Mouse (Mus musculus): ENCODE data around the gene Zfp92. TPM values are rescaled to one million over a fixed set of nuclear protein-coding genes. Genes with fewer than 3 reads are reported as not detected.

Zfp92 gene
- polyA plus RNA-seq, 1 experiment from 2014 or later, result 0.19 TPM

DNA sequence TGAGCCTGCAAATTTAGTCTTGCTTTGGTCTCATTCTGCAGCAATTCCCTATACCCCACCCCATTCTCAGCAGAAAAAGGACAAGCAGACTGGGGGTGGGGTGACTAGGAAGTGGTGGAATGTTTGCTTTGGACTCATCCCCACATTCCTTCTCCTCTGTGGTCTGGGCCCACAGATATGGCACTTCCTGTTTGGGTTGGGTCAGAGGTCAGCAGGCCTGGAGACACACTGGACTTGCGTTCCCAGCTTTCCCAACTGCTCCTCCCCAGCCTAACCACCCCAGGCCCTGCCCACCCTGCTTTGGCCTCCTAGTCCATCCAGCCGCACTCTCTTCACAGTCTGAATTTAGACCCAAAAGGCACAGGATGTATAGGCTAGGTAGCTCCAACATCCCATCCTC lies 65.7 kb downstream of the Zfp92 start:
- no peaks in the 10 kb centered on the region for H3K36me3 ChIP-seq (ENCODE audit: control insufficient read depth, insufficient read depth, low read length)
- H3K4me3 ChIP-seq (ENCODE audit: low read depth, low read length), result no peak overlapping the region
- DNase-seq (ENCODE audit: low spot score) (no peak), ATAC-seq (ENCODE audit: insufficient number of reproducible peaks, low FRiP score, low TSS enrichment, low read depth) (no peak)
- no peaks in the 10 kb centered on the region for H3K9me3 ChIP-seq (ENCODE audit: control insufficient read depth, low read length)
- H3K9ac ChIP-seq (ENCODE audit: low read length), result no peak overlapping the region
- H3K27ac ChIP-seq (replicated peaks; ENCODE audit: low read depth, low read length), result no peak overlapping the region
- H3K4me2 ChIP-seq (ENCODE audit: low read depth, severe bottlenecking), result no peak overlapping the region
- peaks cover 3% of the 10 kb centered on the region; the same call in 1 of the 2 replicates for H3K4me1 ChIP-seq (ENCODE audit: control insufficient read depth, insufficient read depth, low read length)
- peaks cover 9% of the 10 kb centered on the region for H3K27me3 ChIP-seq (ENCODE audit: control insufficient read depth, insufficient read depth, low read length)
- 86% methylated on average over 2 of the region's 2 CpGs for WGBS

GRCm38 (mm10) chrX:73477500-73477899 lies 66.6 kb downstream of the Zfp92 start:
- H3K27me3 ChIP-seq (ENCODE audit: control insufficient read depth, insufficient read depth, low read length), result peaks cover 9% of the 10 kb centered on the region

More at GRCm38 (mm10) chrX:73477500-73477899, 66.6 kb downstream of the Zfp92 start:
- H3K4me2 ChIP-seq (ENCODE audit: low read depth, severe bottlenecking), result no peak overlapping the region
- whole genome bisulfite sequencing, result 86% methylated on average over 2 of the region's 2 CpGs
- no peak overlapping the region for H3K4me3 ChIP-seq (ENCODE audit: low read depth, low read length)
- ATAC-seq (ENCODE audit: insufficient number of reproducible peaks, low FRiP score, low TSS enrichment, low read depth), result no peak
- H3K36me3 ChIP-seq (ENCODE audit: control insufficient read depth, insufficient read depth, low read length), result no peaks in the 10 kb centered on the region
- DNase-seq (ENCODE audit: low spot score), result no peak
- no peaks in the 10 kb centered on the region for H3K9me3 ChIP-seq (ENCODE audit: control insufficient read depth, low read length)
- no peak overlapping the region for H3K27ac ChIP-seq (replicated peaks; ENCODE audit: low read depth, low read length)
- H3K4me1 ChIP-seq (ENCODE audit: control insufficient read depth, insufficient read depth, low read length), result peaks cover 3% of the 10 kb centered on the region; the same call in 1 of the 2 replicates
- H3K9ac ChIP-seq (ENCODE audit: low read length), result no peak overlapping the region

Other genes starting within 250 kb of the Zfp92 start
- gene Spin2d, start 234.1 kb upstream of the Zfp92 start, polyA plus RNA-seq (2014; fragmentation: Nextera tagmentation; extraction: Ambion mirVana), result not detected in 2 replicates
- gene Xlr3b, start 218.9 kb upstream of the Zfp92 start, polyA plus RNA-seq (2014; fragmentation: Nextera tagmentation; extraction: Ambion mirVana), result 14.6 and 16.8 TPM in 2 replicates
- gene Xlr4b, start 196.8 kb upstream of the Zfp92 start, polyA plus RNA-seq (2014; fragmentation: Nextera tagmentation; extraction: Ambion mirVana), result 0.51 and 0.91 TPM in 2 replicates
- 7.5 and 9.2 TPM in 2 replicates for gene F8a, start 182.8 kb upstream of the Zfp92 start, polyA plus RNA-seq (2014; fragmentation: Nextera tagmentation; extraction: Ambion mirVana)
- gene Xlr4c, start 168.0 kb upstream of the Zfp92 start, polyA plus RNA-seq (2014; fragmentation: Nextera tagmentation; extraction: Ambion mirVana), result not detected in 2 replicates
- gene Xlr3c, start 145.7 kb upstream of the Zfp92 start, polyA plus RNA-seq (2014; fragmentation: Nextera tagmentation; extraction: Ambion mirVana), result 0.12 and 0.17 TPM in 2 replicates
- gene Xlr5a, start 118.1 kb upstream of the Zfp92 start, polyA plus RNA-seq (2014; fragmentation: Nextera tagmentation; extraction: Ambion mirVana), result not detected in 2 replicates
- gene Xlr5c, start 118.1 kb upstream of the Zfp92 start, polyA plus RNA-seq (2014; fragmentation: Nextera tagmentation; extraction: Ambion mirVana), result not detected in 2 replicates
- gene Gm45015, start 74.3 kb upstream of the Zfp92 start, polyA plus RNA-seq (2014; fragmentation: Nextera tagmentation; extraction: Ambion mirVana), result not detected in 2 replicates
- gene Zfp275, start 68.5 kb upstream of the Zfp92 start, polyA plus RNA-seq (2014; fragmentation: Nextera tagmentation; extraction: Ambion mirVana), result 21.6 and 24.9 TPM in 2 replicates
- gene Gm18336, start 12.4 kb upstream of the Zfp92 start, polyA plus RNA-seq (2014; fragmentation: Nextera tagmentation; extraction: Ambion mirVana), result not detected in 2 replicates
- not detected in 2 replicates for gene Trex2, start 24.2 kb downstream of the Zfp92 start, polyA plus RNA-seq (2014; fragmentation: Nextera tagmentation; extraction: Ambion mirVana)
- gene Haus7, start 47.9 kb downstream of the Zfp92 start, polyA plus RNA-seq (2014; fragmentation: Nextera tagmentation; extraction: Ambion mirVana), result 95.0 and 99.5 TPM in 2 replicates
- 22.0 and 23.1 TPM in 2 replicates for gene Bgn, start 72.5 kb downstream of the Zfp92 start, polyA plus RNA-seq (2014; fragmentation: Nextera tagmentation; extraction: Ambion mirVana)
- gene Atp2b3, start 92.0 kb downstream of the Zfp92 start, polyA plus RNA-seq (2014; fragmentation: Nextera tagmentation; extraction: Ambion mirVana), result 0.04 and 0.11 TPM in 2 replicates
- gene Dusp9, start 228.3 kb downstream of the Zfp92 start, polyA plus RNA-seq (2014; fragmentation: Nextera tagmentation; extraction: Ambion mirVana), result 22.0 and 28.4 TPM in 2 replicates
- 12.3 and 13.1 TPM in 2 replicates for gene Pnck, start 249.0 kb downstream of the Zfp92 start, polyA plus RNA-seq (2014; fragmentation: Nextera tagmentation; extraction: Ambion mirVana)